Mouse (Mus musculus) CD4-positive, CD25-positive, alpha-beta regulatory T cell, adult 2 months (primary cell): ENCODE results near the gene Bcl2l1.

Source experiments
- DNase-seq: peaks from one replicate; pipeline ENCODE4 v3.0.0-alpha.2; 2012; ENCODE audit warnings: low read depth, low spot score

Gene Bcl2l1

DNA sequence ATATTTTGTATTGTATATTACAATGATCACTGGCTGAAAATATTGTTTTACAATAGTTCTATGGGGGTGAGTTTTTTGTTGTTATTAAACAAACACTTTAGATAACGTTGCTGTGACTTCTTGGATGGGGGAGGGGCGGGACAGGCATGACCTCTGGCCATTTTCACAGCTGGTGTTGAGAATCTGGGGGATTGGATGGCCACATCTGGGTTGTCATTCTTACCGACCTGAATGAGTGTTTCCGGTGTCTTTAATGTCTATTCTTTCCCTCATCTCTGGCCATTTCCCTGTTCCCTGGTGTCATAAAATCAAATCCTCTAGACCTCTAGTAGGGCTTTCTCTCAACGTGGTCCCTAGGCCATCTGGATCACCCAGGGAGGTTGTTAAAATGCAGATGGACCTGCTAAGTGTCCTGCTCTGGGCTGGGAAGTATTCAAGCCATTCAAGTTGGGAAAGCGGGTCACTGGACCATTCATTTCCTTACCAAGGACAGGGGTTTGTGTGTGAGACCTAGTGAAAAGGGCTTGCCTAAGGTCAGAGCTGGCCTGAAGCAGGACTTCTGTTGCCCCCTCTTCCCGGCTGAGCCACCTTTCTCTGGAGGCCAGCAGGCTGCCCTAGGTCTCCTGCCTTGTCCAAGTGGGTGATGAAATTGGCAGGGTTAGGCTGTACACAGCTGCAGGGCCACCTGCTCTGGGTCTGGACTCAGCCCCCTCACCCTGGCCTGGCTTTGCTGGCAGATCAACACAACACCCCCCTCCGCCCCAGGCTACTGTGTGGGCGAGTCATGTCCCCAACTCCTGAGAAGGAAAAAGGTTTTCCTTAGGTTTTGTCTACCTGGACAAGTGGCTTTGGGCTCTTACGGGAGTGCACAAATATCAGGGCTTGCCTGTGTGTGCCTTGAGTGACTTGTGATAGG, 94.0 kb downstream of the Bcl2l1 start:
- no peak for DNase-seq

DNA sequence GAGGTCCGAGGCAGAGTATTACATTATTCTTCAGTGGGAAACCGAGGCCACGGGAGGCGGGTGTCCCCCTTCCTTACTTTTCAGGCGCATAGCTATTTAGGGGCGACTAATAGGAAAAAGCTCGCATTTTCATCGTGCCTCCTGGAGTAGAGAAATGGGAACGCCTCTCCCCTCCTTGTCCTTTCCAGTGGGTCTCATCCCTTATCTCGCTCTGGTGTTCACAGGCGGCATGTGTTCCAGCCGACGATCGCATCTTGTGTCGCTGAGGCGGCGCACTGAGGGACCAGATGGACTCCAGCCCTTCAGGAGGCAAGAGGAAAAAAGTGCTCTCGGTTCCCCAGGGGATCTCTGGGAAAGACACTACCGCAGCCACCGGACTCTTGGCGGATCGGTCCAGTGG, 94.8 kb downstream of the Bcl2l1 start:
- DNase-seq = peak; percentile 23

DNA sequence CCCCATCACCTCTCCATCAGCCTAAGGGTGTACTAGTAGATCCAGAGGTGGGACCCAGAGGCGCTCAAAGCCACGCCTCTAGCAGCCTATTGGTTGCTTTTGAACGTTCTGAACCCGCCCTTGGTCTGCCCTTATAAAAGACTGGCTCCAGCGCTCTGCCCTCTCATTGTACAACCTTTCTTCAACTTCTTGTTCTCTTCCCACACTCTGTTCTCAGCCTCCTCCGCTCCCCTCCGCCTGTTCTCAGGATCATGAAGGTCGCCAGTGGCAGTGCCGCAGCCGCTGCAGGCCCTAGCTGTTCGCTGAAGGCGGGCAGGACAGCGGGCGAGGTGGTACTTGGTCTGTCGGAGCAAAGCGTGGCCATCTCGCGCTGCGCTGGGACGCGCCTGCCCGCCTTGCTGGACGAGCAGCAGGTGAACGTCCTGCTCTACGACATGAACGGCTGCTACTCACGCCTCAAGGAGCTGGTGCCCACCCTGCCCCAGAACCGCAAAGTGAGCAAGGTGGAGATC, 95.4 kb downstream of the Bcl2l1 start, which contains the start of gene Id1:
TSS of gene Id1 (plus strand) at position 162 of the 512 bp plus-strand sequence.
- DNase-seq = peak; percentile 75

DNA sequence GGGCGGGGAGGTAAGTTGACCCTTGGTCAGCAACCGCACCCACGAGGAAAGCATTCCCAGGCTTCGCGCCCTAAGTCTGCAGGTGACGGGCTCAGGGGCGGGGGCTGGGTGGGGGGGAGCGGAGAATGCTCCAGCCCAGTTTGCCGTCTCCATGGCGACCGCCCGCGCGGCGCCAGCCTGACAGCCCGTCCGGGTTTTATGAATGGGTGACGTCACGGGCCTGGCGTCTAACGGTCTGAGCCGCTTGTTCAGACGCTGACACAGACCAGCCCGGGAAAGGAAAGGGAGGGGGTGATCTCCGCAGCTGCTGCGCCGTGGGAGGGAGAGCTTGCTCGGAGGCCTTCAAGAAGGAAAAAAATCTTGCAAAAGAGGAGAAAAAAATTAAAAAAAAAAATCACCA, 96.5 kb downstream of the Bcl2l1 start:
- peak; percentile 87 for DNase-seq

DNA sequence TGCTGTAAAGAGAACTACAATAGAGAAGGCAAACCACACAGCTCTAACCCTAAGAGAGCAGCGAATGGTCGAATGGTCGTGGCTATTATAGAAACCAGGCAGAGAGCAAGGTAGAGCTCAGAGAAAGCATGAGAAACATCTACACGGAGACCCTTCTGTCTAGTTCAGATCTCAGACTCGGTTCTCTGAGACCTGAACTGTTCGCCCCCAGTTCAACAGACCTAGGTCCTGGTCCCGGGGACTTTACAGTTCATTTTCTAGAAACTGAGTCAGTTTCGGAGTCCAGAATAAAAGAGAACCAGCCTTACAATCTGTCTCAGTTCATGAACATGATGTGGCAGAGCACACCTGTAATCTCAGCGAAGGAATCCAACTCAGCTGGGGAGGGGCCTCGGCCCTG, 97.0 kb downstream of the Bcl2l1 start:
- DNase-seq = no peak

DNA sequence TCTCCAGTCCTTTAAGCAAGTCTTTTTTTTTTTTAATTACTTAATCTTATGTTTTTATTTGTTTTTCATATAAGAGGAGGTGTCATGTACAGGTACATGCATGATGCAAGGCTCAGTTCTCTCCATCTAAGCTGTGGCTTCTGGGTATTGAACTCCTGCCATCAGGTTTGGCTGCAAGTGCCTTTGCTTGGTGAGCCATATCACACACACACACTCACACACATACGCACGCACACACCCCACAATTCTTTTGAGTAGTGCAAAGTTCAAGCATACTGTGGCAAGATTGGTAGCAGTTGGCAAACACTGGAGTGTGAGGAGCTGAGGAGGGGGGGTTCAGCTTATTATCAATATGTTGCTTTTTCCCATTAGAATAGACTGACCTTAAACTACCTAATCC, 98.3 kb downstream of the Bcl2l1 start:
- peak; percentile 56 for DNase-seq
